Mouse (Mus musculus): ENCODE data around the gene Hist1h1t.
"Not testable (repeated sequence)": the region's sequence is repeated elsewhere in the genome, so short reads cannot be mapped to it uniquely, and the experiment has no call there.

The Hist1h1t gene

DNA sequence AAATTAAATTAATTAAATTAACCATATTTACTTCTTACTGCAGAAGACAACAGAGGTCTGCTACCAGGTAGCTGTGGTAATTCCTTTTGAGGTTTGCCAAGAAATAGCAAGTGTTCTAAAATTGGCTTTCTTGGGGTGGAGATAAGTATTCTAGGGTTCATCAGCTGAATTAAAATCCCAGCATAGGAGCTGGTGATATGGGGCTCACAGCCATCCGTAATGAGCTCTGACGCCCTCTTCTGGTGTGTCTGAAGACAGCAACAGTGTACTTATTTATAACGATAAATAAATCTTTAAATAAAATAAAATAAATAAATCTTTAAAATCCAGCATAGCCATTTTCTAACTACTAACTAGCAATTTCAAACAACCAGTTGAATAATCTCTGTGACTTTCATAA lies 4.2 kb downstream of the Hist1h1t start:
- no peak for DNase-seq (ENCODE audit: low read depth)

DNA sequence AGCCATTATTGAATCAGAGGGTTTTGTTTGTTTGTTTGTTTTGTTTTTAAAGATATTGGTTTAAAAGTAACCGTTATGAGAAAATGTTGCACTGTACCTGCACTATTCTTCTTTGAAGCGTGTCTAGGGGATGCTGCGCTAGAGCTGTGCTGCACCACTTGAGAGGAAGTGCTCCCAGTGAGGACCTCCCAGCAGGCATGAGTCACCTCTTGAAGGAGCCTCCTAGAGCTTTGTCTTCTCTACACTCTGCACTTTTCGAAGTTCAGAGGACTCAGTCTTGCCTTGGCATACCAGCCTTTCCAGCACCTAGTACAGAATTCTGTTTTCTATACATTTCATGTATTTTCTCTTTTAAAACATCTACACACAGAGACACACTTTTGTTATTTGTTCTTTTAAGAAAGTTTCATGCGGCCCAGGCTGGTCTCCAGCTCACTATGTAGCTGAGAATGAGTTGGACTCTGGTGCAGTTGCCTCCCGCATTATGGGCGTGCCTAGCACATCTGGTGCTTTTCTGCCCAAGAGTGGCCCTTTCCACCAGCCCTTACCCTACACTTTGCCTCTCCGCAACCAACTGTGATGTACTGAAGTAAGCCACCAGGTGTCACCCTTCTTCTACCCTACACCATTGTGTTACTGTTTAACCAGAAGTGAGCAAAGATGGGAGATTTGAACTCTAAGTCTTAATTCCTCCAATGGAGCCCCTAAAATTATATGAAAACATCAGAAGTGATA lies 5.3 kb downstream of the Hist1h1t start:
- DNase-seq (ENCODE audit: low read depth), result no peak

DNA sequence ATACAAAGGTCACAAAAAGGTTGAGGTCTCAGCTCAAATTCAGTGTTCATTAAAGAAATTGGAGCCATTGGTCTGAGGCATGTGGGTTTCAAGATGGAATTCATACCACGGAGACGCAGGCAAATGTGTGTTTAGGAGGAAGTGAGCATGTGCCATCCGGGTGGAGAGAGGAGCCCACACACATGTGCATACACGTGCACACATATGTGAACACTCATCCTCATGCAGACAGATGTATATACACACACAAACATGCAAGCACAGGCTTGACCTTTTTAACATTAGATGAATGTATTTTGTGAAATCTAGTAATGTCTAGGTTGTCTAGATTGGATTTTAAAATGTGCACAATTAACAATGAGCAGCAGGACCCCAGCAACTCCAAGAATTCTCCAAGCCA lies 6.6 kb downstream of the Hist1h1t start:
- DNase-seq (ENCODE audit: low read depth), result no peak

DNA sequence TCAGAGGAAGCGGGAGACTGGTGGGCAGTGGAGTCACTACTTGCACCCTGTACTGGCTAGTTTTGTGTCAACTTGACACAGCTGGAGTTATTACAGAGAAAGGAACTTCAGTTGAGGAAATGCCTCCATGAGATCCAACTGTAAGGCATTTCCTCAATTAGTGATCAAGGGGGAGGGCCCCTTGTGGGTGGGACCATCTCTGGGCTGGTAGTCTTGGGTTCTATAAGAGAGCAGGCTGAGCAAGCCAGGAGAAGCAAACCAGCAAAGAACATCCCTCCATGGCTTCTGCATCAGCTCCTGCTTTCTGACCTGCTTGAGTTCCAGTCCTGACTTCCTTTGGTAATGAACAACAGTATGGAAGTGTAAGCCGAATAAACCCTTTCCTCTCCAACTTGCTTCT lies 7.2 kb downstream of the Hist1h1t start:
- not testable (repeated sequence) for DNase-seq (ENCODE audit: low read depth)

DNA sequence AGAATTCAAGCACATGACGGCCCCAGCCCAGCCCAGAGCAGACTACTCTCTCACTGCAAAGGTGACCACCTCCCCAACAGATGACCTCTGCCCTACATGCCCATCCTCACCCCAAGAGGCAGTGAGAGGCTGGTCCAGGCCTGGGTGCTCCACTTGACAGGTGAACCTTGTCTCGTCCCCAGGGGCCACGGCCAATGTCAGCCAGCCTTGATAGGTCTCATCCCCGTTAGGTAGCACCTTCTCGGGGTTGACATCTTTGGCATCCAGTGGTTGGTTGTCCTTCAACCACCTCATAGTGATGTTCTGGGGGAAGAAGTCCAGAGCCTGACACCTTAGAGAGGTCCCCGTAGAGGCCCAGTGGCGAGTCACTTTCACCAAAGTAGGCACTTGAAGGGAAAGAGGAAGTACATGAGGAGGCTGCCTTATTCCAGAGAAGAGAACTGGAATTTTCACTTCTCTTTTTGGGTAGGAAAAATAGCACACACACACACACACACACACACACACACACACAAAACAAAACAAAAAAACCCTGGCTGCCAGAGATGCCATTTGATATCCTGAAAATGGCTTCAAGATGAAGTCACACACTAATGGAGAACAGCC lies 10.2 kb downstream of the Hist1h1t start:
- no peak for DNase-seq (ENCODE audit: low read depth)

DNA sequence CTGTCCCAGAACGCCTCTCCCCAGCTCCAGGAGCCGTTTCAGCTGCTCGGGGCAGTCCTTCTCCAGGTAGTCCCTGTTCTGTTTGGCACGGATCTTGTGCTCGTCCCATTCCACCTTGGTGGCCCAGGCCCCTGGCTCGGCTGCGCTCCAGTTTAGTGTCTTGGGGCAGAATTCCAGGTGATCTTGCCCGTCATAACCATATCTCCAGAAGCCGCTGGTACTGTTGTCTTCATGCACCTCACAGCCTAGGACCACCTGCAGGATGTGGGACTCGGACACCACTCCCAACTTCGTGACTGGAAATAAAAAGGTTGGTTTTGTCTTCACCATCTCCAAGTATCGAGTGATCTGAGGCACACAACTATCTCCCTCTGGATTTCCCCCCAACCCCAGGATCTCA lies 11.2 kb downstream of the Hist1h1t start:
- DNase-seq (ENCODE audit: low read depth), result no peak

DNA sequence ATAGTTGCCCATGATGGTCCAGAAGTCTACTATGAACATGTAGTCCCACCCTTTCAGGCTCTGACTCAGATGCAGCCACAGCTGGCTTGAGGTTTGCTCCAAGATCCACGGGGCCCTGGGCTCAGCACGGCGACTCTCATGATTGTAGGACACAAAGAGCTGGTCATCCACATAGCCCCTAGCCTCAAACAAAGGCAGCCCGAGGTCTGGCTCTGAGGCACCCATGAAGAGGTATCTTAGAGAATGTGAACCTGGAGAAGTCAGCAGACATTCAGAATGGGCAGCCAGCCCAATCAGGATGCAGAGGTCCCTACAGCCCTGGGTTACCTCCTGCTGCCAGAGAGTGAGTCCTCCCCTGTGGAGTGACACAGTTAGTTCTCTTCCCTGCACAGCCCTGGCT lies 12.4 kb downstream of the Hist1h1t start:
- no peak for DNase-seq (ENCODE audit: low read depth)

DNA sequence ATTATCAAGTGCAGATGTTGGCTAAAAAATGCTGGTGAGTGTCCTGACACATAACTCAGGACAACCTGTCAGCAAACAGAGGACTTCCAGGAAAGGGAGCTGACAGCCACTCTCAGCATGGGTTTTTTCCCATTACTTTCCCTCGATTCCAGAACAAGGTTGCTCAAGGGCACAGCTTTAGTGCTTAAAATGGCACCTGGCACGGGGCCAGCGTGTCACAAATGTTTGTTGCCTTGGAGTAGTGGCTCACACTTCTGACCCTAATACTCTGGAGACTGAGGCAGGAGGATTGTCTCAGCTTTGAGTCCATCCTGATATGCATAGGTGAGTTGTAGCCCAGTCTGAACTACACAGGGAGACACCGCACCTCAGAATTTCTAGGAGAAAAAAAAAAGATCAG lies 13.0 kb downstream of the Hist1h1t start:
- DNase-seq (ENCODE audit: low read depth), result no peak

DNA sequence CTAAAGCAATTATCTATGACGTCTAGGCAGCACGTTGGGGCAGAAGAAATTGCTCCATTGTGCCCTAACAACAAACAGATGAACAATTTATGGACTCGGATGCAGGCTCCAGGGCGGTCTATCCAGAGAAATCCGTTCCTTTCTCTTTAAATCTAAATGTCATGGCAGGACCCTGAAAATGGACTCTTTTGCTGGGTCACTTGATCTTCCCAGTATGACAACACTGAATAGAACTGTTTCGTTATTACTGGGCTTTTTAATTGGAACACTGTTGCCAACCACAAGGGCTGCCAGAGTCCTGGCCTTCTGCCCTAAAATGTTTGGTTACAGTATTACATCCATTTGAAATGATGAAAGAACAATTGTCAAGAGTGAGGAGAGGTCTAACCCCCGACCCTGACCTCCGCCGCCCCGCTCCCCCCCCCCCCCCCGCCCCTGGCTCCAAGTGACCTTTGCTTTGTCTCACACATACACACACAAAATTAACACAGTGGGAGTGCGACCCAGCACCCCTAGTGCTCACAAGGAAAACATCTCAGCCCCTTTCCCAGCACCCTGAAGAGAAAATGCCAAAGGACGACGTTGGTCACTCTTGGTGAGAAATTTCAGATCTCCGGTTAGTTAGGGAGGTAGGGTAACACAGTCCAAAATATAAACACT lies 14.2 kb downstream of the Hist1h1t start:
- DNase-seq (ENCODE audit: low read depth), result no peak

DNA sequence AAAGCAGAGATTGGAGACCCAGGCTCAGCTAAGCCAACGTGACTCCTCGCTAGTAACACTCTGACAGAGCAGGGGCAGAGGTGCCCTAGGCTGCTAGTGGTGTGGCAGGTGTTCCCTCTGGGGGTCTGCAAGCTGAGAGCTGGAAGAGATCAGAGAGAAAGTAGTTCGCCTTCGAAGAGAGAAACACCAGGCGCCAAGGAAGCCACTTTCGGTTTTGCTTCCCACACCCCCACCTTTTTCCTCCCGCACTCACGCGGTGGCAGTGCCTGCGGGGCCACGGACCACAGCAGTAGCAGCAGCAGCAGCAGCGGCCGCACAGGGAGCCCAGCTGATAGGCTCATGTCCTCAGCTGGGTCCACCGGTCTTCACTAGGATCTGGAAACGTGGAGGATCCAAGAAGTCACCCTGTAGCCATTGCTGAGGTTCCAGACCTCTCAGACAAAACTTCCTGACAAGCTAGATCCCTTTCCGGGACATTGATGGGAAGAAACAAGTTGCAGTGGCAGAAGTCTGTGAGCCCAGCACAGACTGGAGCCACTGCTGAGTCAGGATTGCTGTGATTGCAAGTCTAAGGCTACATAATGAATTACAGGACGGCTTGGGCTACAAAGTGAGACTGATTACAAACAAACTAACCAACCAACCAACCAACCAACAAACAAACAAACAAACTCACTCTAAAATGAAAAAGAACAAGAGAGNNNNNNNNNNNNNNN lies 14.9 kb downstream of the Hist1h1t start, which contains the start of gene Hfe:
Gene Hfe, minus strand, starts transcription at position 481 of the 716 bp plus-strand sequence.
- no peak for DNase-seq (ENCODE audit: low read depth)

DNA sequence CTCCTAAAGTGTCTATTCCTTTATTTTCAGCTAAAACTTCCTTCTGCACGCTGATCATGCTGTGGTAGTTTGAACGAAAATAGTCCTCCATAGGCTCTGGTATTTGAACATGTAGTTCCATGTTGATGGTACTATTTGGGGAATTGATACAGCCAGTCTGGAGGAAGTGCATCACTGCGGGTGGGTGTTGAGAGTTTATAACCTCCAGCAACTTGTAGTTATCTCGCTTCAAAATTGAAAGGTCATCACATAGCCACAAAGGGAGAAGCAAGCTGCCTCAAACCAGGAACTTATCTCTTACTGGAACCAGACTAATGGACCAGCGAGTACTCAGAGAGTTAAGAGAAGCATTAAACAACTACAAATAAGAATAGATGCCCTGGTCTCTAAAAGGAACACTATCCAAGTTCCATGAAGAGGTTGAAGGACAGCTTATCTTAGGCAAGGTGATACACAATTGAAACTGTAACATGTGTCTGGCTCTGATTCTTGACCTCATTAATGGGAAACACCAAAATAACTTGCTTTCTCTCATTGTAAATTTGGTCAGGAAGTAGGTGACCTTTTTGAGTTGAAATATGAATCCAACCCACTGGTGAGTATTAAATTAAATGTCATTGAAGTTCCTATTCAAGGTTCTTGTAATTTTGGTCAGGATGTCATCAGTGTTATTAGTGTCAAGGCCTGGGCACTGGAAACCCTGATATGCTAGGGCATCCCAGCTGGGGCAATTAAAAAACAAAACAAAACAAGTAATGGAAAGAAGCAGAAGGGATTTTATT lies 20.8 kb downstream of the Hist1h1t start:
- no peak for DNase-seq (ENCODE audit: low read depth)

DNA sequence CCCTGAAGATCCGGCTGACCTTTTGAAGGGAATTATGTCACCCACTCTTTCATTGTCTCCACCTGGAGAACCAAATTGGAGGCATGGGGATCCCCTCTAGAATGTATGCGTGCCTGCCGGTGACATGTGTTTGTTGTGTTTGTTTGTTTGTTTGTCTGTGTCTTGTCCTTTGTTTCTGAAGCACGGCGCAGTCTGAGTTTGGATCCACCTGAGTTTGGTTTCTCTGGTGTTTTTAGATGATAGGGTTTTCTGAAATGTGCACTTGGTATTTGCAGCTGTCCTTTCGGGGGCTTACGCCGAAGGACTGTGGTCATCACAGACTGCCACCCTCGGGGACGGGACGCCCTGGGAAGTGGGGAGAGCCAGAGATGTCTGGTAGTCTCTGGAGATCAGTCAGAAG lies 21.6 kb downstream of the Hist1h1t start:
- DNase-seq (ENCODE audit: low read depth), result no peak

DNA sequence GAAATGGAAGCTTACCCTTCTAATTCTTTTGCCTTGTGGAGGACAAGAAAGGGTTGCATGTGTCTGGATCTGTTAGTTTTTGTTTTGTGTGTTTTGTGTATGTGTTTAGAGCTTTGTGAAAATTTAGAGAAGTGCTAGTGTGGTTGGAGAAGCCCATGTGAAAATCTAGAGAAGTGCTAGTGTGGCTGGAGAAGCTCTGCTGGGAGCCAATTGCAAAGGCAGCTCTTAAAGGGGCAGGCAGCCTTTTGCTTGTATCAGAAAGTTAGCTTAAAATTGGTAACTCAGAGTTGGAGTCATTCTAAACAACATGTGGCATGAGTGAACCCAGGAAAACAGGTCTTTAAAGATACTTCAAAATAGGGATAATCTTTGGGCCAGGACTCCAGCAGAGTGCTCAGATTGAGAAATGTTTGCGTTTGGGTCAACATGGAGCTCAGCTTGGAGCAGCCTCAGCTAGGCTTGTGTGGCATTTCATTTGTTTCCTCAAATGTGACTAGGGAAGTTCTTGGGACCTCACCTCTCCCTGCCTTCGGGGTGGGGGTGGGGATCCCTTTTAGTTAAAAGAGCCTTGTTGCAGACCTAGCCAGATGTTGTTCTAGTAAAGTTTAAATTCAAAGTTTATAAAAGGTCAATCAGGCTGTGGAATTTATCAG lies 22.1 kb downstream of the Hist1h1t start:
- not testable (repeated sequence) for DNase-seq (ENCODE audit: low read depth)

DNA sequence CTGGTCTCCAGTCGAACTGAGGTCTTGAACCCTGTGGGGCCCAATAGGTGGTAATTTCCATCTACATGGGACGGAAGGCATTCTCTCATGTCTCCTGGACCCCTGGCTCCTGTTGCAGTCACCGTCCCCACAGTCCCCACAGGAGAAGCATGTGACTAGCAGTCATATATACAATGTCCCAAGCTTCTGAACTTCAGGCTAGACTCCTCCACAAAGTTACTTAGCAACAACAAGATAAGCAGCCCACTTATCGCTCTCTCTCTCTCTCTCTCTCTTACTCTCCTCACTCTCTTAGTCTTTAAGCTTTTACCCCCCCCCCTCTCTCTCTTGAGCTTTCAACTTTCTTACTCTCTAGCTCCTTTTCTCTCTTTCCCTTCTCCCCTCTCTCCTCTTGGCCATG lies 28.6 kb downstream of the Hist1h1t start:
- DNase-seq (ENCODE audit: low read depth), result no peak

DNA sequence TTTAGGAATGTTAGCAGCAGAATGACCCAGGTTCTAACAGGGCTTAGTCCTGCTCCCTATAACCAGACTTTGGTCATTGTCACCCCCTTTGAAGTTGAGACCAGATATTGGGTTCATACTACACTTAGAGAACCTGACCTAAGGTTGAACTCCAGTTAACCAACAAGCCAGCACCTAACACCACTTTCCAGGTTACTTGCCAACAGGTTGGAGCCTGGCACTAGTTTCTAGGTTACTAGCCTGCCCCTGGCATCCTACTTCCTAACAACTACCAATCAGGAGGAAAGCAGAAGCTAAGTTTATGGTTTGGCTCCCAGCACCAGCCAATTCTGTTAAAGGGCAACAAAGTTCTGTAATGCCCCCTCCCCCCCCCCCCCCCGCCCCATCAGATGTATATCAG lies 29.6 kb downstream of the Hist1h1t start:
- DNase-seq (ENCODE audit: low read depth), result no peak

DNA sequence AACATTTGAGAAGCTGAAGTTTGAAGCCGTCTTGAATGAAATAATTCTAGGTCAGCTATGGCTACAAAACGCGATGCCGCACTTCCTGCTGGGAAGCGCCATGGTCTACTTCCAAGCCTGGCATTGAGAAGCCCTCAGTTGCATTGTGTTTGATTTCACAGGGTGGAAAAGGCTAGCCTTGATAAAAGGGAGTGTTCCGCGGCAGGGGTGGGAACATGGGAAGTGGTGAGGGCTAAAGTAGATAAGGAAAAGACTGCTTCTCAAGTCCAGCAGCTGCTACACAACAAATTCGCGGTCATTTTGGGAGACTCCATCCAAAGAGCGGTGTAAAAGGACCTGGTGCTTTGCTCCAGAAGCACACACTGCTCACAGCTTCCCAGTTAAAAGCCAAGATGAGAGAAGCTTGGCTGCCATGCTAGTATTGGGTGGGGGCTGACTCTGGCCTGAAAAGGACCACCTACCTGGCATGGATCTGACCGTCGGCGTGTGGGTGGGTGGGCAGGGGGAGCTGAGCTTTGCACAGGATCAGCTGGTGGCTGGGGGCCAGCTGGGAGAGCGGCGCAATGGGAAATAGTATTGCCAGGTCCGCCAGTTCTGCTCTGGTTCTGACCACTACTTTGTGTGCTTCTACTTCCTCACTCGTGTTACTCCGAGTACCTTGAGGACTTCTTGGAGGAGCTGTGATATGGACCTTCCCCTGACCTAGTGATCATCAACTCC lies 33.0 kb downstream of the Hist1h1t start:
- no peak for DNase-seq (ENCODE audit: low read depth)

DNA sequence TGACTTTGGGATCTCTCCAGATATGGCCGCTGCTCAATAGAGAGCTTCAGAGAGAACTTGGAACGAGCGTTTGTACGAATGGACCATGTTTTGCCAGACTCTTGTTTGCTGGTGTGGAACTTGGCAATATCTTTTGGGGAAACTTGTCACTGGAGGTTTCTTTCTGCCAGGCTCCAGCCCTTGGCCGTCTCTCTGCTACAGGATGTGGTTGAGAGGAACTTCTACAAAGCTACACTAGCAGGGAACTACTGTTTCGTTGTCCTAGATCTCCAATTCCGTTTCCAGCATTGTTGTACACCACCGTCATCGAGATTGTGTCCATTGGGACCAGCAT lies 33.5 kb downstream of the Hist1h1t start:
- DNase-seq (ENCODE audit: low read depth), result no peak

DNA sequence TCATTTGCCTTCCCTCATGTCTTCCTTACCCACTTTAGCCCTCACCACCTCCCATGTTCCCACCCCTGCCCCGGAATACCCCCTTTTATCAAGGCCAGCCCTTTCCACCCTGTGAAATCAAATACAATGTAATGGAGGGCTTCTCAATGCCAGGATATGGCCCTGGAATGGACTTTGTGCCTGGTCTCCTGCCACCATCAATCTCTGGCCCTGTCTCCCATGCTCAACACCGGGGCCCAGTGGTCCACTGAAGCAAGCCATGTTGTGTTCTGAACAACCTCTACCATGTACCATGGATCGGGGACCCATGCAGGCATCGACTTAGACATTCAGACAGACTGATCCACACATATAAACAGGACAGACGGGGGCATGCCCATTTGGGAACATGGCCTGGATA lies 34.1 kb downstream of the Hist1h1t start:
- DNase-seq (ENCODE audit: low read depth), result no peak

DNA sequence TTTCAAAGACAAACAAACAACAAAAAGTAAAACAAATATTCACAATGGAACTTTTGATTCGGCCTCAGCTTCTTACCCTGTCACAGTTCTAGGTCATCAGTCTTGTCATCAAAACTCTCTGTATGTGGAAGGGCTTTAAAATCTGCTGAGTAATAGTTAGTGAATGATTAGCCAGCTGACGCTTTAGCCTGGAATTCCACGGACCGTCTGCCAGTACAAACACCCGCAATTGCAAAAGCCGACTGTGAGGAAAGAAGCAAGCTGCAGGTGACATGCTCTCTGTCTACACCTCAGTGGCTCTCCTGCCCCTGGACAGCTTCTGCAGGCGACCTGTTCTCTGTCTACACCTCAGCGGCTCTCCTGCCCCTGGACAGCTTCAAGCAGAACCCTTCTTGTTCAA lies 34.9 kb downstream of the Hist1h1t start:
- DNase-seq (ENCODE audit: low read depth), result no peak

DNA sequence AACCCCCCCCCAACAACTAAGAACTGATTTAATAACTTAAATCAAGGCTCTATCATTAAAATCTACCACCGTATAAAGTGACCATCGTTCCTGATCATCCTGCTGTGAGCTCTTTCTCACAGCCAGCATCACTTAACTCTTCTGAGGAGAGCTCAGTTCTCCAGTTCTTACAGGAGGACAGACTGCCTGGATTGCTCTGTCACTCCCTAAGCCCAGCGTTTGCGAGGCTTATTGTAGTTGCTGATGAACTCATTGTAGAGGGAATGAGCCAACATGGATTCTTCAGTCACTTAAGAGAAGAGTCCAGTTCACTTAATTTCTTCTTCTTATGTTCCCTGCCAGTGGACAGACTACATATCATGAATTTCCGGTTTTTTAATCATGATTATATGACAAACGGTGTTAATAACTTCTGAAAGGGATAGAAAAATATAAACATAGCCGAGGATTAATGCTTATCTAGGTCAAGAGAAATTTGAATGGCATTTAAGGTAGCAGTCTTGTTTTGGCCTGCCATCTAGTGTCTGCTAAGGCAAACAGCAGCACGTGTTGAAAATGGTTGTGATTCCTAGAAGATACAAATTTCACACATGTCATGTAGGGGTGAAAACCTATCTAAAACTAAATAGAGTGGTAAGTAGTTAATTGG lies 36.7 kb downstream of the Hist1h1t start:
- no peak for DNase-seq (ENCODE audit: low read depth)
